Comparison of ENCODE assay signal across 11 mouse cellular contexts in genomic region chr2:21269989-21270846, GRCm38 (mm10).
DNase-seq lines count a peak whose midpoint lies in the region; ATAC-seq lines count a peak whose summit lies in the region.
"Had no signal": no experiment of that assay in that cellular context is flagged by ENCODE, and none has a peak within 500 bp of the region (broad histone marks: within the 10 kb centered on the region; RNA-seq: fewer than 3 reads in every experiment).

No protein-coding gene starts in this region.

- no peak overlapping the region for H3K9ac ChIP-seq in kidney, embryonic 15.5 days
- H3K9ac ChIP-seq: heart, embryonic 13.5 days had no signal

- H3K27ac ChIP-seq in kidney, embryonic 15.5 days: no peak overlapping the region
- H3K27ac ChIP-seq: heart, embryonic 13.5 days had no signal

- no peaks in the 10 kb centered on the region for H3K36me3 ChIP-seq in kidney, embryonic 15.5 days
- H3K36me3 ChIP-seq: heart, embryonic 13.5 days had no signal

- 74% methylated on average over 12 of the region's 12 CpGs for WGBS in kidney, embryonic 15.5 days

- peaks cover 3% of the 10 kb centered on the region; the same call in 1 of the 2 replicates for H3K4me1 ChIP-seq in kidney, embryonic 15.5 days

- no peaks in the 10 kb centered on the region for H3K9me3 ChIP-seq in kidney, embryonic 15.5 days (replicated peaks)
- H3K9me3 ChIP-seq: heart, embryonic 13.5 days had no signal

- ATAC-seq in kidney, embryonic 15.5 days (replicated peaks; ENCODE audit: low FRiP score): no peak; the same call in 1 of the 2 replicates

- H3K4me2 ChIP-seq in kidney, embryonic 15.5 days: no peak overlapping the region
- H3K4me2 ChIP-seq: heart, embryonic 13.5 days had no signal

- H3K27me3 ChIP-seq in kidney, embryonic 15.5 days: no peaks in the 10 kb centered on the region
- H3K27me3 ChIP-seq: heart, embryonic 13.5 days had no signal

- H3K4me3 ChIP-seq in kidney, embryonic 15.5 days (replicated peaks): no peak overlapping the region
- H3K4me3 ChIP-seq: heart, embryonic 13.5 days had no signal

- peak; percentile 9 for DNase-seq in kidney, adult 18-20 months
- DNase-seq in cerebellum, postnatal 14 days: peak; percentile 62 to 69
- peak; percentile 11 for DNase-seq in heart, postnatal 4 days
- DNase-seq in lung, postnatal 36 days: peak; percentile 21
- DNase-seq in embryo, embryonic 10 days (ENCODE audit: low spot score): no peak
- DNase-seq in layer of hippocampus, adult 11-12 months (ENCODE audit: low spot score): no peak
- DNase-seq in MN1 (ENCODE audit: low spot score): no peak
- DNase-seq: adrenal gland, postnatal 25 days; thymus, postnatal 25 days had no signal

Comparison
In these comparisons a context has a peak if more than half of its experiments do, and no peak if none do; other contexts are left out.
1. DNase-seq: peak in kidney, adult 18-20 months (single experiment), cerebellum, postnatal 14 days (2 of 2), heart, postnatal 4 days (single experiment) and lung, postnatal 36 days (single experiment); none in embryo, embryonic 10 days (single experiment), layer of hippocampus, adult 11-12 months (single experiment) and MN1 (single experiment).